Mouse (Mus musculus): Measurements from ENCODE around the gene Ptcd2. TPM values are rescaled to one million over a fixed set of nuclear protein-coding genes. Genes with fewer than 3 reads are reported as not detected.

The Ptcd2 gene
- polyA plus RNA-seq, 1 experiment from 2014 or later = 53.2 TPM

DNA sequence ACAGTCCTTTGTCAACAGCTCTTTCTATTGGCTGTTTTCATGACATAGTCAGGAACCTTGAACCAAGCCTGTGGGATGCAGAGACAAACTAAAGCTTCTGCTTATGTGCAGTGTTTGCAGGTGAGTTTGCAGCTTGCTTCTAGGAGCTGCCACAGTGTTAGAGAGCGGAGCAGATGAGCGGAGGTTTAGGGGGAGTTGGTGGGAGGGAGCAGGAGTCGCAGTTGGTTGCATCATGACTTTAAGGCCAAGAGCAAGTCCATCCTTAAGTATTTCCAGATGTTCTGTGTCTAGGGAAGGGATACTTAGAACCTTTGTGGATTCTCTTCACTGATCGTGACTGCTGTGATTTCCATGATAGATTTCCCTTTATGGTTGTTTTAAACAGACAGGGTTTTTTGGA, 29.7 kb upstream of the Ptcd2 start:
- no peak overlapping the region for H3K27ac ChIP-seq
- no peak overlapping the region for H3K9ac ChIP-seq
- ATAC-seq (replicated peaks) = no peak
- no peaks in the 10 kb centered on the region for H3K27me3 ChIP-seq (replicated peaks)
- no peak overlapping the region for H3K4me3 ChIP-seq
- H3K9me3 ChIP-seq = no peaks in the 10 kb centered on the region
- 0 out of 2 replicates have a peak, but pooled peaks cover 2% of the 10 kb centered on the region for H3K4me1 ChIP-seq
- H3K4me2 ChIP-seq = no peak overlapping the region
- H3K36me3 ChIP-seq (replicated peaks) = no peaks in the 10 kb centered on the region
- WGBS = 89% methylated on average over 4 of the region's 4 CpGs

DNA sequence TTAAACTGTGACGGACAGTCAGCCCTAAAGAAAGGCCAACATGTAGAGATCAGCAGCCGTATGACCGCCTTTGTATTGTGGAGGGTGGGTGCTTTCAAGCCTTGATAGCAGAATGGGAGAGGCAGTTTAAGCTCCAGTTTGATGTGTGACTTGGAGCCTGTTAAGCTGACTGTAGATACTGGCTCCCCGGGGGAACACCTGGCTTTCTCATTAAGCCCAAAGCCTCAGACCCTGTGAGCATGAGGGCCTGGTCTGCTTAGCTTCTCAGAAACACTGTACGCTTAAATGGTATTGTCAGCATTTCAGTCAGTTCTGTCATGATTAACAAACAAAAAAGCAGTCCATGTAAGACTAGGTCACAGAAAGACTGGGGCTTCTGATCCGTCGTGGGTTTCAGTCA, 29.2 kb upstream of the Ptcd2 start:
- Histone ChIP-seq H3K36me3 (replicated peaks) (no peaks in the 10 kb centered on the region), H3K27ac (no peak overlapping the region), H3K4me1 (peaks cover 2% of the 10 kb centered on the region; the same call in 1 of the 2 replicates), H3K9ac (no peak overlapping the region), H3K4me2 (no peak overlapping the region), H3K27me3 (replicated peaks) (no peaks in the 10 kb centered on the region), H3K9me3 (no peaks in the 10 kb centered on the region), H3K4me3 (no peak overlapping the region)
- WGBS = 74% methylated on average over 7 of the region's 7 CpGs
- ATAC-seq (replicated peaks) = no peak

DNA sequence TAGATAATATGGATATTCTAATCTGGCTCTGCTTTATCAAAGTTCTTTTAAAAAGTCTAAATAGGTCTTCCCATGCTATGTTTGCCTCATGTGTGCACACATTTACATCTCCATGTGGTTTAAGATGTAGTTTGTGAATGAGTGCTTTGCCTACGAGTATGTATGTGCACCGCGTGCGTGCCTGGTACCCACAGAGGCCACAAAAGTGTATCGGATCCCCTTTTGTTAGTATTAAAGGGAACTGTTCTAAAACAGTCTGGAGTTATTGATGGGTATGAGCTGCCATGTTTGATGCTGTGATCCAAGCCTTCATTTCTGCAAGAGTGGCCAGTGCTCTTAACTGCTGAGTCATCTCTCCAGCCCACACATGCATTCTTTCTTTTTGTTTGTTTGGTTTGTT, 26.8 kb upstream of the Ptcd2 start:
- ATAC-seq (replicated peaks) = no peak
- no peak overlapping the region for H3K27ac ChIP-seq
- H3K9me3 ChIP-seq = no peaks in the 10 kb centered on the region
- no peaks in the 10 kb centered on the region for H3K27me3 ChIP-seq (replicated peaks)
- 94% methylated on average over 5 of the region's 5 CpGs for WGBS
- no peaks in the 10 kb centered on the region for H3K36me3 ChIP-seq (replicated peaks)
- no peak overlapping the region for H3K4me3 ChIP-seq
- no peak overlapping the region for H3K9ac ChIP-seq
- no peak overlapping the region for H3K4me2 ChIP-seq
- H3K4me1 ChIP-seq = peaks cover 2% of the 10 kb centered on the region; the same call in 1 of the 2 replicates

DNA sequence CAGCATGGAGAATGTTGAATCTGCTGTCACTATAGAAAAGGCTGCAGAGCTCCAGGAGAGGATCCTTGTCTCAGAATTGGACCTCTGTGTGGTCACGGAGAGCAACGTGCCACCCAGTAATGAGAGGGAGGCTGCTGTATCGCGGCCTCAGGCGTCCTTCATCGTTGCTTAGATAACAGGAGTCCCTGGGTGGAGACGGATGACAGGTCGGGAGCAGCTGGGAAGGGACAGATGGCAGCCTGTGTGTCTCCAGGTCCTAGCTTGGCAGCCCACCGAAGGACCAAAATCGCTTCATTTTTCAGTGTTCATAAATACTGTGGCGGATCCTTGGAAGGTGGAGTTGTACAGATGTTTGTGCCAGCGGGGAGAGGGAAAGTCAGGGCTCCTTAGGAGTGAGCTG, 24.6 kb upstream of the Ptcd2 start:
- no peaks in the 10 kb centered on the region for H3K9me3 ChIP-seq
- H3K4me1 ChIP-seq = no peaks in the 10 kb centered on the region; the same call in 1 of the 2 replicates
- no peaks in the 10 kb centered on the region for H3K27me3 ChIP-seq (replicated peaks)
- WGBS = 66% methylated on average over 12 of the region's 12 CpGs
- H3K36me3 ChIP-seq (replicated peaks) = no peaks in the 10 kb centered on the region
- H3K9ac ChIP-seq = no peak overlapping the region
- no peak overlapping the region for H3K4me3 ChIP-seq
- no peak overlapping the region for H3K27ac ChIP-seq
- no peak for ATAC-seq (replicated peaks)
- H3K4me2 ChIP-seq = no peak overlapping the region

DNA sequence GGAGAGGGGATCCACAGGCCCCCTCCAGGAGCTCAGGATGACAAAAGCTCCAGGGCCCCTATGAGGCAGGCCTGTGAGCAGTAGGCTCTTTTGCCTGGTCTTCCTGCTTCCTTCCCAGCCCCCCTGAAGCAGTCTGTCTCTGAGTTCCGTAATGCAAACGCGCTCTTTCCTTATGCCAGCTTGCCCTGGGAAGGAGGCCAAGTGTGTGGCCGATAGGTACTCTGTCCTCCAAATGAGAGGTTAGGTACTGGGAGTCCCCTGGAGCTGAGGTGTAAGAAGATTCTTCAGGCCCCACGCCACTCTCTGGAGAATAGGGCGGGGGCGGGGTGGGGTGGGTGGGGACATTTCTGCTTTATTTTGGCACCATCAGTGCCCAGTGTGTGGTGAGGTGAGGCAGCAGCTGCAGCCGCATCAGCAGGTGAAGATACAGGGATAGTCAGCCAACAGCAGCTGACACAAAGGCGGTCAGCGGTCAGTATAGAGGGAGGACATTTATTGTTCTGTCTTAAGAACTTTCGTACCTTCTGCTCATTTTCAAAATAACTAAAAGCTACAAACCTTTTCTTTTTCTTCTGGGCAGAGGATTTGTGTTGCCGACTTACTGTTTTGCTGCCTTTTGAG, 23.2 kb upstream of the Ptcd2 start:
- Histone ChIP-seq H3K27ac (no peak overlapping the region), H3K4me2 (no peak overlapping the region), H3K9me3 (no peaks in the 10 kb centered on the region), H3K4me3 (no peak overlapping the region), H3K36me3 (replicated peaks) (no peaks in the 10 kb centered on the region), H3K9ac (no peak overlapping the region), H3K4me1 (no peaks in the 10 kb centered on the region; the same call in 1 of the 2 replicates), H3K27me3 (replicated peaks) (no peaks in the 10 kb centered on the region)
- ATAC-seq (replicated peaks) = no peak
- WGBS = 86% methylated on average over 12 of the region's 12 CpGs

DNA sequence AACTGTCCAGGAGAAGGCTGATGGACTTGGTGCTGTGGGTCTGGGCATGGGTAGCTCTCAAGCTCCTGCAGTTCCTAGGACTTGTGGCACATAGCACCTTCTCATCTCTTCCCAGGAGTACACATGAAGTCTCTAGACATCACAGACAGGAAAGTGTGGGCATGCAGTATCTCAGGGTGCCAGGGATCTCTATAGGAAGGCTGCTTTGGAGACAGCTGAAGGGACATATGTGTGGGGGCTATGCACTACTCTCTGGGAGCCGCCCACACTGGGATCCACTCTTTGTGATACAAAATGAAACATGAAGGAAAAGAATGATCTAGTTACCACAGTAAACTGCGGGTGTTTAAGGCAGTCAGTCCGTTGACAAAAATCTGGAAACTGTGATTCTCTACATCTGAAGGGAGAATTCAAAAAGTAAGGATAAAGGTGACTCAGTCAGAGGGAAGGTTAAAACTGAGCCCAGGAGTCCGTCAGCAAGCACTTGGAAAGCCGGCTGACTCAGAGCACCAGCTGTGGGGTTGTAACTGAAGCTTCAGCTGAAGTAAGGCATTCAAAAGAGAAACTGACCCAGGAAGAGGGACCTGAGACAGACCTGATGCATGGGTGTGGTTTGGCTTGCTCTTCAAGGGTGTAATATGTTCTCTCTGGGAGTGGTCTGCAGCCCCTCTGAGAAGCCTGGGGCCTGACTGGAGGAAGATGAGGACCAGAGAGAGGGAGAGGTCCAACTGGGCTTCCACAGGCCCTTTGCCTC, 22.1 kb upstream of the Ptcd2 start:
- H3K4me2 ChIP-seq = no peak overlapping the region
- H3K9ac ChIP-seq = no peak overlapping the region
- no peaks in the 10 kb centered on the region; the same call in 1 of the 2 replicates for H3K4me1 ChIP-seq
- H3K9me3 ChIP-seq = no peaks in the 10 kb centered on the region
- no peaks in the 10 kb centered on the region for H3K36me3 ChIP-seq (replicated peaks)
- H3K27me3 ChIP-seq (replicated peaks) = no peaks in the 10 kb centered on the region
- no peak for ATAC-seq (replicated peaks)
- WGBS = 91% methylated on average over 5 of the region's 5 CpGs
- H3K27ac ChIP-seq = no peak overlapping the region
- no peak overlapping the region for H3K4me3 ChIP-seq

DNA sequence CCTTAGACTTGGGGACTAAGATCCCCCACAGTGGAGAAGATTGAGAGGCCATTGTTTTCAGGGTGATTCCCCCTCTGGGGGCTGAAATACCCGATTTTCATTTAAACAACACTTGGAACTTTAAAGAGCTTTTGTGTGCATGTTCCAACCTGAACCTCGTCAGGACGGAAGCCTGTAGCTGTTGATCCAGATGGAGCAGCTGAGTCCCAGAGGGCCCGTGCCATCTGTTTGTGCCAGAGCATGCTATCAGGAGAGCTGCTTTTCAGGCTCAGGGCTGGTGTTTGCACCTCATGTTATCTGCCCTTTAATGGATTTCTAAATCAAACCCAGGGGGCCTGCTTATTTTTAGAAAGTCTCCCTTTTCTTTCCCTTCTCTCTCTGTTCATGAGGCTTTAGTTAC, 19.4 kb upstream of the Ptcd2 start:
- no peaks in the 10 kb centered on the region for H3K36me3 ChIP-seq (replicated peaks)
- H3K9ac ChIP-seq = no peak overlapping the region
- H3K27me3 ChIP-seq (replicated peaks) = no peaks in the 10 kb centered on the region
- no peak overlapping the region for H3K27ac ChIP-seq
- no peak for ATAC-seq (replicated peaks)
- H3K4me1 ChIP-seq = no peaks in the 10 kb centered on the region; the same call in 1 of the 2 replicates
- H3K4me3 ChIP-seq = no peak overlapping the region
- H3K9me3 ChIP-seq = no peaks in the 10 kb centered on the region
- no peak overlapping the region for H3K4me2 ChIP-seq
- WGBS = 45% methylated on average over 4 of the region's 4 CpGs

DNA sequence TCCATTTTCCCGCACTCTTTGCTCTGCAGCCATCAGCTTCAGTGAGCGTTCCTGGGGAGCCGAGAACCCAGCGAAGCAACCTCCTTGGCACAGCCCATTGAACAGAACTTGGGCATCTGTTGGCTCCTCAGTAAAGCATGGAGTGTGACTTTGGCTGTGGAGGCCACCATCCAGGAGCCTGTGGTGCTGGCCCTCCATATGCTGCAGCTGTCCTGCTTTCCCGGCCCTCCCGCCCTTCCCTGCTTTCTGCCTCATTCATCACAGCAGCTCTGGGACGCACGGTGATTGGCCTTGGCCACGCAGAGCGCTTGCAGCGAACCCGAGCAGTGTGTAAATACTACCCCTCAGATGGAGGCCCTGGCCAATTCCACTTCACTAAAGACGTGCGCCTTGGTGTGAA, 14.4 kb upstream of the Ptcd2 start:
- H3K27ac ChIP-seq = no peak overlapping the region

DNA sequence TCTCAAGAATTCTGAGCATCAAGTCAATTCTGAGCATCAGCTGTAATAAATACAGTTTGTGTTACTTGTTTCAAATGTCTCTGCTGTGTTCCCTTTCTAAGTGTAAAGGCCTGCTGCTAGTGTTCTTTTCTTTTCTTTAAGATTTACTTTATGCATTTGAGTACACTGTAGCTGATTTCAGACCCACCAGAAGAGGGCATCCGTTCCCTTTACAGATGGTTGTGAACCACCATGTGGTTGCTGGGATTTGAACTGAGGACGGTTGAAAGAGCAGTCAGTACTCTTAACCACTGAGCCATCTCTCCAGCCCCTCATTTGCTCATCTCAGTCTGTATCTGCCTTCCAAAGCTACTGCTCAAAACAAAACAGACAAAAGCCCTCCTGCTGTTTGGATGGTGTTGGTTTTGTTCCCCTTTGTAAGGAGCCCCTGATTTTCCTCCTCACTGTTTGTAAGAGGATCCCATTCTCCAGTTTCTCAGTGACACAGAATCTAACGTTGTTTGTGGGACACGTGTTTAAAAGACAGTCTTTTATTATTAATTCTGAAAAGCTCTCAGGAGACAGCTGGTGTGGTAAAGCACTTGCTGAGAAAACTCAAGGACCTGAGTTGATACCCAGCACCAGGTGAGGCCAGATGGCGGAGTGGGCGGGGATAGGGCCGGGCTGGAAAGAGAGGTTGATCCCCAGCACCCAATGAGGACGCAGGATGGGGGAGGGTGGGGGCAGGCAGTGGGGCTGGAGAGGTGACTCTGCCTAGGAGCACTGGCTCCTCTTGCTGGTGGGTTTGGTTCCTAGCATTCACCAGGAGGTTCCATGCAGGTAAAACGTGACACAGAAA, 12.1 kb upstream of the Ptcd2 start:
- 34% methylated on average over 9 of the region's 9 CpGs for WGBS
- no peaks in the 10 kb centered on the region for H3K9me3 ChIP-seq
- peaks cover 10% of the 10 kb centered on the region for H3K4me1 ChIP-seq

More for the DNA sequence above, 14.4 kb upstream of the Ptcd2 start:
- Histone ChIP-seq H3K36me3 (replicated peaks) (no peaks in the 10 kb centered on the region), H3K27me3 (replicated peaks) (no peaks in the 10 kb centered on the region), H3K4me1 (peaks cover under 1% of the 10 kb centered on the region; the same call in 1 of the 2 replicates), H3K9me3 (no peaks in the 10 kb centered on the region), H3K4me2 (no peak overlapping the region), H3K4me3 (no peak overlapping the region), H3K9ac (no peak overlapping the region)
- WGBS = 78% methylated on average over 14 of the region's 14 CpGs
- ATAC-seq (replicated peaks) = no peak

DNA sequence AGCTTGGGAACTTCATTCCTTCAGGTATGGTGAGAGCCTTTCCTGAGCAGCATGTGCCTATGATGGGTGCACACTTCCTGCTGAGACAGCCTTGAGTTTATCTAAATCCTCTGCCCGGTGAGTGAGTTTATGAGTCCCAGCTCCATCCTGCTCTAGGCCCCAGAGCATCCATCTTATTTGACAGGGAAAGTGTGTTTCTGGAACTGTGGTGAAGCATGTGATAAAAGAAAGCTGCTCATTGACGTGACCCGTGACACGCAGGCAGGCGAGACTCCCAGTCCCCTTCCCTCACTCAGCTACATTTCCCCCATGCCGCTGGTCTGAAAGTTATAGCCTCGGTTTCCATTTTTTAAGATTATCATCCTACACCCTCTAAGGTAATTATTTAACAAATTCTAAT, 11.4 kb upstream of the Ptcd2 start:
- 92% methylated on average over 7 of the region's 7 CpGs for WGBS
- no peak overlapping the region for H3K4me3 ChIP-seq
- no peak overlapping the region for H3K9ac ChIP-seq
- H3K4me2 ChIP-seq = no peak overlapping the region
- H3K4me1 ChIP-seq = peaks cover 10% of the 10 kb centered on the region
- no peaks in the 10 kb centered on the region for H3K9me3 ChIP-seq
- H3K27me3 ChIP-seq (replicated peaks) = no peaks in the 10 kb centered on the region
- 0 out of 2 replicates have a peak, but pooled peaks cover 3% of the 10 kb centered on the region for H3K36me3 ChIP-seq (replicated peaks)
- no peak for ATAC-seq (replicated peaks)
- H3K27ac ChIP-seq = no peak overlapping the region

More for the DNA sequence above, 12.1 kb upstream of the Ptcd2 start:
- no peak for ATAC-seq (replicated peaks)
- Histone ChIP-seq H3K4me2 (no peak overlapping the region), H3K4me3 (no peak overlapping the region), H3K36me3 (replicated peaks) (0 out of 2 replicates have a peak, but pooled peaks cover under 1% of the 10 kb centered on the region), H3K27me3 (replicated peaks) (no peaks in the 10 kb centered on the region), H3K9ac (no peak overlapping the region), H3K27ac (no peak overlapping the region)

DNA sequence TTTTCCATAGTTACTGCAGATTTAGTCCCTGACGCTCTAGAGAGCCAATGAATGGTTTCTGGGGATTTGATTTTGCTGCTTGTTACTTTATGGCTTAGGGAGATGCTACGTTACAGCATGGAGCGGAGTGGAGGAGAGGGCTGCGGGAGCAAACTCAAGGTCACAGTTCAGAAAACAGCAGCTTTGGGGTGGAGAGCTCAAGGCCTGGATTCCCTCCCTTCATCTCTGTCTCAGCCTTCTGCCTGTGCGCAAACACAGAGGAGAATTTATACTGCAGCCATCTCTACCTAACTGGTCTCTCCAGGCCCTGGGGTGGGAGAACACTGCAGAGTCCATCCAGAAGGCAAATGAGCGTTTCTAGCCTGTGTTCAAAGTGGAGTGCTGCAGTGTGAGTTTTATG, 10.6 kb upstream of the Ptcd2 start:
- H3K27me3 ChIP-seq (replicated peaks) = no peaks in the 10 kb centered on the region
- 0 out of 2 replicates have a peak, but pooled peaks cover 3% of the 10 kb centered on the region for H3K36me3 ChIP-seq (replicated peaks)
- no peak overlapping the region for H3K4me3 ChIP-seq
- H3K4me2 ChIP-seq = no peak overlapping the region
- no peak overlapping the region for H3K27ac ChIP-seq
- ATAC-seq (replicated peaks) = no peak
- H3K4me1 ChIP-seq = peaks cover 10% of the 10 kb centered on the region
- no peaks in the 10 kb centered on the region for H3K9me3 ChIP-seq
- WGBS = 95% methylated on average over 6 of the region's 6 CpGs
- no peak overlapping the region for H3K9ac ChIP-seq

DNA sequence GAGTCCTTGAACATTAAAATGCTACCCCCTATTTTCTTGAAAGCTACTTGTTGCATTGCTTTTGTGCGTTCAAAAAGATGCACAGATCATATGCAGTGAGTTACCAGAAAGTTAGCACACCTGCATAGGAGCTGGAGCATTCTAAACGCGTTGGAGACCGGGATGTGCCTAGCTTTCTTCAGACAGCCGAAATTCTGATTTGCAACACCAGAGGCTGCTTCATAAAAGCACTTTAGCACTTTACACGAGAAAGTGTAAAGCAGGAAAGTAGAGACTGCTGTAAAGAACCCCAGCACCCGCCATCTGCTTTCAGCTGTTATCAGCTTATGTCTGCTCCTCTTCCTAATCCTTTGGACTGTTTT, 9.0 kb upstream of the Ptcd2 start:
- 0 out of 2 replicates have a peak, but pooled peaks cover 3% of the 10 kb centered on the region for H3K36me3 ChIP-seq (replicated peaks)
- H3K27me3 ChIP-seq (replicated peaks) = no peaks in the 10 kb centered on the region
- H3K4me3 ChIP-seq = peak overlapping the region; percentile 42
- ATAC-seq (replicated peaks) = no peak; the same call in none of the 2 replicates
- H3K9me3 ChIP-seq = no peaks in the 10 kb centered on the region
- H3K4me2 ChIP-seq = peak overlapping the region; percentile 64
- H3K9ac ChIP-seq = peak overlapping the region; percentile 47
- 6% methylated on average over 7 of the region's 7 CpGs for WGBS
- peaks cover 10% of the 10 kb centered on the region for H3K4me1 ChIP-seq
- peak overlapping the region; percentile 83 for H3K27ac ChIP-seq

Data from midbrain, embryonic 15.5 days (tissue).